Mouse (Mus musculus): ENCODE data around the gene Iah1.

- TF ChIP-seq CTCF (IDR thresholded peaks at IDR 0.05; ENCODE audit: low read depth, low read length) (no peak), GATA1 (IDR thresholded peaks at IDR 0.05; ENCODE audit: borderline replicate concordance, low read length) (no peak)
Observed at GRCm38 (mm10) chr12:21350113-21350876, 34.1 kb downstream of the Iah1 start.
